Mouse (Mus musculus): ENCODE data around the gene Xrcc5. TPM values are rescaled to one million over a fixed set of nuclear protein-coding genes. Genes with fewer than 3 reads are reported as not detected.

The Xrcc5 gene
- 1 to 10 TPM; 1.8 to 2.3 TPM for total RNA-seq (2023)

GRCm38 (mm10) chr1:72307317-72307798 is at the start of gene Xrcc5:
Gene Xrcc5, plus strand, starts transcription at chr1:72307421.

DNA sequence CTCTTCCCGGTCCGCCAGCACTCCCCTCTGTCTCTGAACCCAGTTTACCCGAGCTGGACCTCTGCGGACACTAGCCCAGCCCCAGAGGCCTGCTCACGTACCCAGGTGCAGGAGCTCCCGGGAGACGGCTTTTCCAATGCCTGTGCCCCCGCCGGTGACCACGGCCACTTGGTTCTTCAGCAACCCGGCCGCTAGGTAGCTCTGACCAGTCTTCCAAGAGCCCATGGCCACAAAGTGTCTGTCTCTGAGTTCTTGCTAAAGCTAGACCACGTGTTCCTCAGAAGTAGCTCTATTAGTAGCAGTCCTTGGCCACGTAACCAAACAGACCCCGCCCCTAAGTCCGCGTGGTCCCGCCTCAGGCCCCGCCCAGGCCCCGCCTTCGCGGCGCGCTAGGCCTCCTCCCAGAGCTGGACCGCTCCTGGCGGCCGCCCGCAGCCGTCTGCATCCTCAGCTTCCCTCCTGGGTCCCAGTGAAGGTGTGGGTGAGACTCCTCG is 23.2 kb upstream of the Xrcc5 start, which contains the start of the genes Pecr and Tmem169:
Gene Pecr, minus strand, starts transcription at position 323 of the 494 bp plus-strand sequence.
Gene Tmem169, plus strand, starts transcription at position 378 of the 494 bp plus-strand sequence.

Other genes with a start within 250 kb of the Xrcc5 start
- gene Mreg, start 95.1 kb upstream of the Xrcc5 start, total RNA-seq (2023): 1 to 10 TPM; 7.2 to 7.7 TPM
- 1 to 10 TPM; 2.2 to 4.3 TPM for gene Pecr, start 23.1 kb upstream of the Xrcc5 start, total RNA-seq (2023)
- gene Tmem169, start 23.1 kb upstream of the Xrcc5 start, total RNA-seq (2023): not detected
- gene March4, start 229.5 kb downstream of the Xrcc5 start, total RNA-seq (2023): not detected

Data from monocyte, adult 59 days (primary cell).